Mouse (Mus musculus): Measurements from ENCODE around the gene March8.
A peak's percentile ranks its signal among the peaks of the same experiment; 100 is the strongest.
"Not testable (repeated sequence)": the region's sequence is repeated elsewhere in the genome, so short reads cannot be mapped to it uniquely, and the experiment has no call there.

The March8 gene

GRCm38 (mm10) chr6:116337835-116338501 is at the start of gene March8:
Gene March8, plus strand, starts transcription at chr6:116338024.
- peak; percentile 84 for DNase-seq (ENCODE audit: low spot score)

GRCm38 (mm10) chr6:116311411-116311810 is 26.4 kb upstream of the March8 start:
- DNase-seq (ENCODE audit: low spot score), result no peak

GRCm38 (mm10) chr6:116319259-116319658 is 18.6 kb upstream of the March8 start:
- no peak for DNase-seq (ENCODE audit: low spot score)

- no peak for DNase-seq (ENCODE audit: low spot score)
These were observed 11.2 kb upstream of the March8 start for GRCm38 (mm10) chr6:116326641-116327040.

- no peak for DNase-seq (ENCODE audit: low spot score)
These were observed 6.4 kb upstream of the March8 start for GRCm38 (mm10) chr6:116331396-116331795.

DNA sequence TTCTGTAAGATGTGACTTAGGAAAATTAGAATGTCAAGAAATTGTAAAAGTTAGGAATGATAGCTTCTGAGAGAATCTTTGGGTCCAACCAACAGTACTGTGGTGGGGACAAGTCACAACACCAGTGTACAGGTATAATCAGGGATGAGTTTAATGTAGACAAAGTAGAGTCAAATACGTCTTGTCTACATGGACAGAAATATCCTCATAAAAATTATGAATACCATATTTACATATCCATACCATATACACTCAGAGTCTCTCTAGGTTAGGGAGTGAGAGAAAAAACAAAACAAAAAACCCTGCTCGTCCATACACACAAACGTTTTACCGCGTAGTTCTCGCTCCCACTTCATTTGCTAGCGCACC is 374 bp upstream of the March8 start:
- no peak for DNase-seq (ENCODE audit: low spot score)

GRCm38 (mm10) chr6:116338520-116338919 is 696 bp downstream of the March8 start:
- no peak for DNase-seq (ENCODE audit: low spot score)

GRCm38 (mm10) chr6:116339088-116339487 is 1.3 kb downstream of the March8 start:
- no peak for DNase-seq (ENCODE audit: low spot score)

DNA sequence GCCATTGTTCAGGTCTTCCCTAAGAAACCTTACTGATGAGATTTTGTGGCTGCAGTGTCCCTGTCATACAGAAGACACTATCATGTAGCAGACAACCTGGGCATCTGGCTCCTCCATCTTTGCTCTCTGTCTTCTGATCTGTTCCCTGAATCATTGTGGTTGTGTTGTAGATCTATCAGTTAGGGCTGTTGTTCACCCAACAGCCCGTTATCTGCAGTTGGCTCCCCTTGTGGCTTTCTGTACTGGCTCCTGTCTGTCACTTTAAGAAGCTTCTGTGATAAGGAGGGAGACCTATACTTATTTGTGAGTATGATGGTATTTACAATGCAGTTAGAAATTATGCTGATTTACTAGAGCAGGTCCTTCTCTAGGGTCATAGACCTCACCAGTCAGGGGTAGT is 2.7 kb downstream of the March8 start:
- no peak for DNase-seq (ENCODE audit: low spot score)

GRCm38 (mm10) chr6:116347953-116348352 is 10.1 kb downstream of the March8 start:
- no peak for DNase-seq (ENCODE audit: low spot score)

- no peak for DNase-seq (ENCODE audit: low spot score)
These were observed 12.2 kb downstream of the March8 start for GRCm38 (mm10) chr6:116349997-116350396.

DNA sequence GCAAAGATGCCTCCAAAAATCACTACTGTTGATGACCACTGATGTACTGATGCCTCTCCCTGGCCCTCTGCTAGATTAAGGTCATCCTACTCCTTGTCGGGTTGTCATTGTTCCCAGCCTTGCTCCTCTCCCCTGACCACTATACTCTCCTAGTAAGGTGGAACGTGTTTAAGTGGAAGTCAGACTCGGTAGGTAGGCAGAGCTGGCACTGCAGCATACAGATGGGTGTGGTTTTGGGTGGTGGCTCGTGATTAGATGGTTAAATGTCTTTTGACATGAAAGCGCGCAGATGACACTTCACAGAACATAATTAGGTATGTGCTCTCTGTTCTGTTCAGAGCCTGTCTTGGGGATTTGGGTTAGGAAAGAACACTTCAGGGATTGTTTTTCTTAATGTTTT is 12.8 kb downstream of the March8 start:
- DNase-seq (ENCODE audit: low spot score), result no peak

DNA sequence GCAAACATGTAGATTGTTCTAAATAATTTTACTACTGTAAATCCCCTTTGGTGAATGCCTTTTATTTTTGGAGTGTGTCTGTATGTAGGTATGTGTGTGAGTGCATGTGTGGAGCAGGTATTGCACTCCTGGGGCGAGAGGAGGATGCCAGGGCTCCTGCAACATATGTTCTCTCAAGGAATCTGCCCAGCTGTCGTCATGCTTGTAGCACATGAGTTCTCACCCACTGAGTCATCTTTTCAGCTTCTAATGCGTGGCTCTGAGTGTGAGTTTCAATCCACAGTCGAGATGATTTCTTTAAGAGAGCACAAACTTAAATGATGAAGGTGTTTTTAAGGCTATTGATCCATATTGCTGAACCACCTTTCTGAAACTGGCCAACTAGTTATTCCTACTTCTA is 13.7 kb downstream of the March8 start:
- DNase-seq (ENCODE audit: low spot score), result no peak

GRCm38 (mm10) chr6:116353428-116353827 is 15.6 kb downstream of the March8 start:
- DNase-seq (ENCODE audit: low spot score), result no peak

GRCm38 (mm10) chr6:116356311-116356947 is 18.6 kb downstream of the March8 start:
- DNase-seq (ENCODE audit: low spot score), result not testable (repeated sequence)

GRCm38 (mm10) chr6:116356948-116357325 is 19.1 kb downstream of the March8 start:
- DNase-seq (ENCODE audit: low spot score), result no peak

DNA sequence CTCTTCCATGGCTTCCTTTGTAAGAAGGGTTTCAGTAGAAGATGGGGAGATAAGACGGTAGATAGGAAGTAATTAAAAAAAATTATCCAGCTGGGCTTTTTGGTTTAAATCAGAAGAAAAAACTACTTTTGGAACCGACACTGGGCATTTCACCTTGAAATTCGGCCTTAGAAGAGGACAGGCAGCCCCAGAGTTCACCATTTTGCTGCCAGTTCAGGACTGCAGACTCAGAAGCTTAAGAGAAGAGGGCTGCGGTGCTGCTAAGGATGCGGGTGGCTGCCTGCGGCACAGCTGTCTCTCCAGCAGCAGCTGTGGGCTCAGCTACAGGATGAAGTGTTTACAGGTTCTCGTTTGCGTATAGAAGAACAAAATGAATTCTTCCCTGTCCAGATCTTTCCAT is 20.2 kb downstream of the March8 start:
- DNase-seq (ENCODE audit: low spot score), result no peak

DNA sequence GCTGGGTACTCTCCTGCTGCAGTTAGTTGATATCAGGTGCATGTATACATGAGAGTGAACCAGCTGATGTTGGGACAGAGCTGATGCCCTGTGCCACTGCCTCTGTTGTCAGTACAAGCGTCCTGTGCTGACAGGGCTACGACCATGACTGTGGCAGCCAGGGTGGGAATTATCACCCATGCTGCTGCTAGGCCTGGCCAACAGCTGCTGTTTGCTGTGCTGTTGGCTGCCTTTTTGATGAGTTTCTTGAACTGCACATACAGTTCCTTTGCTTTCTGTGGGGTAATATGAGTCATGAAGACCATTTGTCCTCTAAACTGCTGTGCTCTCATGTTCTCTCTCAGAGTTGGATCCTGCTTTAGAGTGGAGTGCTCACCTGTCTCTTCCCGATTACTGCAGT is 21.4 kb downstream of the March8 start:
- DNase-seq (ENCODE audit: low spot score), result no peak

GRCm38 (mm10) chr6:116361463-116361862 is 23.6 kb downstream of the March8 start:
- DNase-seq (ENCODE audit: low spot score), result no peak

DNA sequence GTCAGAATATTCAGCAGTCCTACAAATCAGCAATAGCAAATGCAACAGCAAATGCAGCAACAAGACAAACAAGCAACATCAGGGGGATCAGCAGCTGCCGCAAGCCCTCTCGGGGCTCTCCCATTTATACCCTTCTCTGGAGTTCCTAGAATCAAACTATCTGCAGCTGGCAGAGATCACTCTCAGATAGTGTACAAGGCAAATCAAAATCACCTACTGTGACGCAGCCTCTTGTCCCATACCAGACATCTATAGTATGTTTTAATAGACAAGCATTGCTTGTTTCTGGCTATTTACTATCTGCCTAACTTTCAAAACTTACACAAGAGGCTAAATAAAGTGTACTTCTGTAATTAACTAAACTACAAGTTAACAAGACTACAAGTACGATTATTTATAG is 24.2 kb downstream of the March8 start:
- no peak for DNase-seq (ENCODE audit: low spot score)

- DNase-seq (ENCODE audit: low spot score), result no peak
These were observed 30.1 kb downstream of the March8 start for GRCm38 (mm10) chr6:116367971-116368370.

- no peak for DNase-seq (ENCODE audit: low spot score)
These were observed 32.0 kb downstream of the March8 start for GRCm38 (mm10) chr6:116369811-116370210.

DNA sequence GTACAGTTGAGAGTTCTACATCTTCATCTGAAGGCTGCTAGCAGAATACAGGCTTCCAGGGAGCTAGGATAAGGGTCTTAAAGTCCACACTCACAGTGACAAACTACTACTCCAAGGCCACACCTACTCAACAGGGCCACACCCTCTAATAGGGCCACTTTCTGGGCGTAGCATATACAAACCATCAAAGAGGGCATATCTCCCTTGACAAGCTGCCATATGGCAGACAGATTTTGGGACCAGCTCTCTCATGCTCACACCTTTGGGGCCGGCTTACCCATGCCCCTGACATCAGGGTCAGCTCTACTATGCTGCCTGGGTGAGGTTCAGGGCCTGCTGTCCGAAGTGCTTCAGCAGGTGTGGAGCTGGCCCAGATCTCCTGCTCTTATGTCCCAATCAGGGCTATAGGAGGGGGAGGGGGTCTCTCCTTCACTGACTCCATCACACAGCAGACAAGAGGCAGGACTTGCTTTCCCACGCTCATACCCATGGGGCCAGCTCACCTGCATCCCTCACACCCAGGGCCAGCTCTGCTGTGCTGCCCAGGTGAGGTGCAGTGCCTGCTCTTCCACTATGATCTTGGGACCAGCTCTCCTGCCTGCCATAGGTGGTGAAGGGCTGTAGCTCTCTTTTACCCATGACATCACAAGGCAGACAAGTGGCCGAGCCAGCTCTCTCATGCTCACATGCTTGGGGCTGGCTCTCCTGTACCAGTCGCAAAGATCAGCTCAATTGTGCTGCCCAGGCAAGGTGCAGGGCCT is 32.6 kb downstream of the March8 start:
- DNase-seq (ENCODE audit: low spot score), result no peak
